ENCODE assay signal across 10 mouse cellular contexts in genomic region chr12:40842251-40842988, GRCm38 (mm10).
DNase-seq lines count a peak whose midpoint lies in the region; ATAC-seq and TF ChIP-seq lines count a peak whose summit lies in the region.
"Had no signal": no experiment of that assay in that cellular context is flagged by ENCODE, and none has a peak within 500 bp of the region (broad histone marks: within the 10 kb centered on the region; RNA-seq: fewer than 3 reads in every experiment).

No protein-coding gene starts in this region.

- H3K36me3 ChIP-seq in heart, embryonic 13.5 days: no peaks in the 10 kb centered on the region
- no peaks in the 10 kb centered on the region for H3K36me3 ChIP-seq in intestine, postnatal 0 days (ENCODE audit: control insufficient read depth, insufficient read depth)

- no peak for TF ChIP-seq POLR2A in lung, adult 2 months (IDR thresholded peaks at IDR 0.05; ENCODE audit: borderline replicate concordance, extremely low read depth, low read depth, low read length)

- peaks cover 4% of the 10 kb centered on the region; the same call in 1 of the 2 replicates for H3K27me3 ChIP-seq in heart, embryonic 13.5 days (replicated peaks)
- no peaks in the 10 kb centered on the region for H3K27me3 ChIP-seq in intestine, postnatal 0 days (replicated peaks; ENCODE audit: control insufficient read depth, insufficient read depth, low read length)
- H3K27me3 ChIP-seq: embryonic facial prominence, embryonic 13.5 days had no signal

- no peak overlapping the region for H3K9ac ChIP-seq in heart, embryonic 13.5 days
- no peak overlapping the region for H3K9ac ChIP-seq in intestine, postnatal 0 days (ENCODE audit: low read depth, low read length)
- H3K9ac ChIP-seq: embryonic facial prominence, embryonic 13.5 days had no signal

- intact Hi-C loops in heart, postnatal 14 days (cut with DNase I): no loop called here

- H3K9me3 ChIP-seq in heart, embryonic 13.5 days: no peaks in the 10 kb centered on the region
- H3K9me3 ChIP-seq in intestine, postnatal 0 days (ENCODE audit: control insufficient read depth): no peaks in the 10 kb centered on the region
- H3K9me3 ChIP-seq: embryonic facial prominence, embryonic 13.5 days had no signal

- no peak for DNase-seq in heart, postnatal 14 days
- DNase-seq in 3T3-L1 (ENCODE audit: low read depth, low spot score): peak; percentile 46
- peak; percentile 31 for DNase-seq in Muller cell, postnatal 12 days (ENCODE audit: inconsistent ontology term)
- no peak for DNase-seq in ovary, postnatal 10 days (ENCODE audit: low spot score)
- DNase-seq in lung, adult 2 months: no peak
- DNase-seq in urinary bladder, postnatal 25 days (ENCODE audit: low spot score): no peak
- DNase-seq: heart, postnatal 4 days had no signal

- H3K4me1 ChIP-seq in heart, embryonic 13.5 days: peaks cover 53% of the 10 kb centered on the region
- no peaks in the 10 kb centered on the region for H3K4me1 ChIP-seq in intestine, postnatal 0 days (replicated peaks; ENCODE audit: control insufficient read depth, insufficient read depth, low read length)
- no peaks in the 10 kb centered on the region for H3K4me1 ChIP-seq in lung, adult 2 months (ENCODE audit: control insufficient read depth, insufficient read depth, low read length)

- no peak overlapping the region for H3K27ac ChIP-seq in heart, embryonic 13.5 days (replicated peaks)
- H3K27ac ChIP-seq in intestine, postnatal 0 days (ENCODE audit: low read depth, low read length): no peak overlapping the region
- H3K27ac ChIP-seq: embryonic facial prominence, embryonic 13.5 days had no signal

- peak overlapping the region; percentile 38 for H3K4me2 ChIP-seq in heart, embryonic 13.5 days
- no peak overlapping the region for H3K4me2 ChIP-seq in intestine, postnatal 0 days (replicated peaks; ENCODE audit: low read depth)
- H3K4me2 ChIP-seq: embryonic facial prominence, embryonic 13.5 days had no signal

- TF ChIP-seq CTCF in intestine, postnatal 0 days (IDR thresholded peaks at IDR 0.05; ENCODE audit: low read depth): peak; percentile 73
- TF ChIP-seq CTCF in lung, adult 2 months (IDR thresholded peaks at IDR 0.05; ENCODE audit: insufficient read depth, low read length): no peak

- WGBS in heart, embryonic 13.5 days: 47% methylated on average over 10 of the region's 10 CpGs
- WGBS in intestine, postnatal 0 days: 78% methylated on average over 10 of the region's 10 CpGs
- WGBS in lung, adult 2 months: 82% methylated on average over 10 of the region's 10 CpGs

- H3K4me3 ChIP-seq in heart, embryonic 13.5 days: no peak overlapping the region
- H3K4me3 ChIP-seq in intestine, postnatal 0 days (ENCODE audit: low read depth, low read length): no peak overlapping the region
- H3K4me3 ChIP-seq in lung, adult 2 months (replicated peaks; ENCODE audit: extremely low read depth, low read depth, low read length): no peak overlapping the region
- H3K4me3 ChIP-seq: embryonic facial prominence, embryonic 13.5 days had no signal

- ATAC-seq in heart, embryonic 13.5 days (ENCODE audit: extremely low read depth, insufficient number of reproducible peaks, low FRiP score, low TSS enrichment): no peak
- ATAC-seq in intestine, postnatal 0 days: no peak

Comparison
In these comparisons a context has a peak if more than half of its experiments do, and no peak if none do; other contexts are left out.
1. DNase-seq: peak in 3T3-L1 (single experiment) and Muller cell, postnatal 12 days (single experiment); none in heart, postnatal 14 days (0 of 2), ovary, postnatal 10 days (single experiment), lung, adult 2 months (single experiment) and urinary bladder, postnatal 25 days (single experiment).